In genomic region chr6:39434886-39435492, GRCm38 (mm10) we compare ENCODE assay signal across 12 mouse cellular contexts. TPM values are rescaled to one million over a fixed set of nuclear protein-coding genes. Genes with fewer than 3 reads are reported as not detected.
DNase-seq lines count a peak whose midpoint lies in the region; ATAC-seq and TF ChIP-seq lines count a peak whose summit lies in the region.
"Had no signal": no experiment of that assay in that cellular context is flagged by ENCODE, and none has a peak within 500 bp of the region (broad histone marks: within the 10 kb centered on the region; RNA-seq: fewer than 3 reads in every experiment).

No protein-coding gene starts in this region.

- DNase-seq in embryonic facial prominence, embryonic 10.5 days (ENCODE audit: low spot score), result peak; percentile 24
- no peak for DNase-seq in liver, postnatal 0 days
- DNase-seq in retina, embryonic 14.5 days (ENCODE audit: low spot score), result peak; percentile 30
- no peak for DNase-seq in cerebellum, postnatal 4 days (ENCODE audit: low spot score in 2 of 2)
- DNase-seq in kidney, adult 8-10 months, result no peak
- DNase-seq in urinary bladder, postnatal 4 days (ENCODE audit: low spot score in 2 of 2), result no peak
- DNase-seq: adrenal gland, postnatal 25 days; cerebellum, adult 8-10 months; gastrocnemius, adult 2 months; thymus, adult 18-20 months had no signal

- H3K9ac ChIP-seq in hindbrain, embryonic 12.5 days, result no peak overlapping the region
- H3K9ac ChIP-seq in hindbrain, embryonic 13.5 days, result no peak overlapping the region
- H3K9ac ChIP-seq in liver, postnatal 0 days (replicated peaks), result no peak overlapping the region

- TF ChIP-seq CTCF in liver, postnatal 0 days (IDR thresholded peaks at IDR 0.05; ENCODE audit: low read depth), result no peak

- ATAC-seq in hindbrain, embryonic 12.5 days (ENCODE audit: low FRiP score), result peak; percentile 60; the same call in 1 of the 2 replicates
- ATAC-seq in hindbrain, embryonic 13.5 days (ENCODE audit: low FRiP score), result no peak
- no peak for ATAC-seq in liver, postnatal 0 days

- WGBS in hindbrain, embryonic 12.5 days, result 19% methylated on average over 2 of the region's 2 CpGs
- WGBS in hindbrain, embryonic 13.5 days, result 2% methylated on average over 2 of the region's 2 CpGs
- WGBS in embryonic facial prominence, embryonic 10.5 days, result 63% methylated on average over 2 of the region's 2 CpGs
- WGBS in liver, postnatal 0 days (ENCODE audit: insufficient replicate concordance), result 84% methylated on average over 2 of the region's 2 CpGs

- 0 out of 2 replicates have a peak, but pooled peaks cover 5% of the 10 kb centered on the region for H3K4me1 ChIP-seq in hindbrain, embryonic 12.5 days
- H3K4me1 ChIP-seq in hindbrain, embryonic 13.5 days (replicated peaks), result no peaks in the 10 kb centered on the region; the same call in 1 of the 2 replicates
- no peaks in the 10 kb centered on the region for H3K4me1 ChIP-seq in embryonic facial prominence, embryonic 10.5 days
- H3K4me1 ChIP-seq in liver, postnatal 0 days (ENCODE audit: insufficient read depth), result peaks cover 28% of the 10 kb centered on the region

- no peak for TF ChIP-seq EP300 in liver, postnatal 0 days (IDR thresholded peaks at IDR 0.05; ENCODE audit: low read depth)

- H3K27me3 ChIP-seq in hindbrain, embryonic 12.5 days, result no peaks in the 10 kb centered on the region
- no peaks in the 10 kb centered on the region for H3K27me3 ChIP-seq in hindbrain, embryonic 13.5 days
- no peaks in the 10 kb centered on the region for H3K27me3 ChIP-seq in embryonic facial prominence, embryonic 10.5 days (replicated peaks; ENCODE audit: low read depth, poor library complexity, severe bottlenecking)
- H3K27me3 ChIP-seq in liver, postnatal 0 days (ENCODE audit: insufficient read depth, low read length), result 0 out of 2 replicates have a peak, but pooled peaks cover 2% of the 10 kb centered on the region

- 0 out of 2 replicates have a peak overlapping the region, but pooled peaks have one; percentile 7 for H3K27ac ChIP-seq in hindbrain, embryonic 12.5 days
- no peak overlapping the region for H3K27ac ChIP-seq in hindbrain, embryonic 13.5 days
- no peak overlapping the region for H3K27ac ChIP-seq in embryonic facial prominence, embryonic 10.5 days (replicated peaks)
- peak overlapping the region; percentile 0; the same call in 1 of the 2 replicates for H3K27ac ChIP-seq in liver, postnatal 0 days (ENCODE audit: low read depth)
- H3K27ac ChIP-seq: gastrocnemius, adult 2 months had no signal

- H3K9me3 ChIP-seq in hindbrain, embryonic 12.5 days (replicated peaks), result no peaks in the 10 kb centered on the region
- no peaks in the 10 kb centered on the region for H3K9me3 ChIP-seq in hindbrain, embryonic 13.5 days
- no peaks in the 10 kb centered on the region for H3K9me3 ChIP-seq in embryonic facial prominence, embryonic 10.5 days
- H3K9me3 ChIP-seq in liver, postnatal 0 days (ENCODE audit: low read length), result no peaks in the 10 kb centered on the region

- H3K36me3 ChIP-seq in hindbrain, embryonic 12.5 days, result no peaks in the 10 kb centered on the region
- H3K36me3 ChIP-seq in hindbrain, embryonic 13.5 days, result no peaks in the 10 kb centered on the region
- H3K36me3 ChIP-seq in embryonic facial prominence, embryonic 10.5 days (replicated peaks), result no peaks in the 10 kb centered on the region
- H3K36me3 ChIP-seq in liver, postnatal 0 days (replicated peaks; ENCODE audit: insufficient read depth, low read length), result no peaks in the 10 kb centered on the region

- H3K4me3 ChIP-seq in hindbrain, embryonic 12.5 days, result no peak overlapping the region
- H3K4me3 ChIP-seq in hindbrain, embryonic 13.5 days, result no peak overlapping the region
- H3K4me3 ChIP-seq in embryonic facial prominence, embryonic 10.5 days, result no peak overlapping the region
- no peak overlapping the region for H3K4me3 ChIP-seq in liver, postnatal 0 days (ENCODE audit: low read depth, low read length)
- H3K4me3 ChIP-seq: gastrocnemius, adult 2 months had no signal

- no peak overlapping the region for H3K4me2 ChIP-seq in hindbrain, embryonic 12.5 days (replicated peaks)
- no peak overlapping the region for H3K4me2 ChIP-seq in hindbrain, embryonic 13.5 days
- no peak overlapping the region for H3K4me2 ChIP-seq in liver, postnatal 0 days (ENCODE audit: low read depth, low read length)

RNA-seq across cellular contexts. Expression of gene Mkrn1, which starts 14.7 kb away (rescaled TPM):
- 178 and 191 TPM in 2 replicates for polyA plus RNA-seq in hindbrain, embryonic 12.5 days (2016; fragmentation: Nextera tagmentation; extraction: Ambion mirVana)
- polyA plus RNA-seq in hindbrain, embryonic 13.5 days (2015; fragmentation: Nextera tagmentation; extraction: Ambion mirVana), result 236 and 250 TPM in 2 replicates
- polyA plus RNA-seq in embryonic facial prominence, embryonic 10.5 days (2016; fragmentation: Nextera tagmentation; extraction: Ambion mirVana), result 46.4 and 51.2 TPM in 2 replicates
- 154 and 170 TPM in 2 replicates for polyA plus RNA-seq in liver, postnatal 0 days (2015; fragmentation: Nextera tagmentation; extraction: Ambion mirVana)

RNA-seq across cellular contexts. Expression of gene Rab19, which starts 54.0 kb away (rescaled TPM):
- 0.52 and 0.66 TPM in 2 replicates for polyA plus RNA-seq in hindbrain, embryonic 12.5 days (2016; fragmentation: Nextera tagmentation; extraction: Ambion mirVana)
- 0.25 and 0.34 TPM in 2 replicates for polyA plus RNA-seq in hindbrain, embryonic 13.5 days (2015; fragmentation: Nextera tagmentation; extraction: Ambion mirVana)
- polyA plus RNA-seq in embryonic facial prominence, embryonic 10.5 days (2016; fragmentation: Nextera tagmentation; extraction: Ambion mirVana), result 0.74 and 0.87 TPM in 2 replicates
- 0.95 and 1.1 TPM in 2 replicates for polyA plus RNA-seq in liver, postnatal 0 days (2015; fragmentation: Nextera tagmentation; extraction: Ambion mirVana)

RNA-seq across cellular contexts. Expression of gene Slc37a3, which starts 57.5 kb away (rescaled TPM):
- 56.5 and 59.0 TPM in 2 replicates for polyA plus RNA-seq in hindbrain, embryonic 12.5 days (2016; fragmentation: Nextera tagmentation; extraction: Ambion mirVana)
- 63.1 and 63.2 TPM in 2 replicates for polyA plus RNA-seq in hindbrain, embryonic 13.5 days (2015; fragmentation: Nextera tagmentation; extraction: Ambion mirVana)
- polyA plus RNA-seq in embryonic facial prominence, embryonic 10.5 days (2016; fragmentation: Nextera tagmentation; extraction: Ambion mirVana), result 38.0 and 43.6 TPM in 2 replicates
- polyA plus RNA-seq in liver, postnatal 0 days (2015; fragmentation: Nextera tagmentation; extraction: Ambion mirVana), result 13.9 and 16.0 TPM in 2 replicates

Comparison
In these comparisons a context has a peak if more than half of its experiments do, and no peak if none do; other contexts are left out.
1. H3K27ac ChIP-seq: peak in hindbrain, embryonic 12.5 days (single experiment) and liver, postnatal 0 days (single experiment); none in hindbrain, embryonic 13.5 days (single experiment) and embryonic facial prominence, embryonic 10.5 days (single experiment).
2. DNase-seq: peak in embryonic facial prominence, embryonic 10.5 days (single experiment) and retina, embryonic 14.5 days (single experiment); none in liver, postnatal 0 days (single experiment), cerebellum, postnatal 4 days (0 of 2), kidney, adult 8-10 months (0 of 2) and urinary bladder, postnatal 4 days (0 of 2).